Mouse (Mus musculus) liver, adult 2 months (tissue): Measurements from ENCODE around the gene Atp6v1d.

Experiments
- CTCF ChIP-seq: fragments of 200-500 bp; IDR thresholded peaks from 2 replicates; pipeline ENCODE4 v1.5.1; 2011; ENCODE audit warnings: low read depth, low read length, control low read depth
- POLR2A ChIP-seq: fragments of 200-500 bp; IDR thresholded peaks from 2 replicates; pipeline ENCODE4 v1.6.1; 2011; ENCODE audit warnings: low read length, control low read depth; ENCODE audit not compliant: insufficient read depth; ENCODE audit errors: extremely low read depth

DNA sequence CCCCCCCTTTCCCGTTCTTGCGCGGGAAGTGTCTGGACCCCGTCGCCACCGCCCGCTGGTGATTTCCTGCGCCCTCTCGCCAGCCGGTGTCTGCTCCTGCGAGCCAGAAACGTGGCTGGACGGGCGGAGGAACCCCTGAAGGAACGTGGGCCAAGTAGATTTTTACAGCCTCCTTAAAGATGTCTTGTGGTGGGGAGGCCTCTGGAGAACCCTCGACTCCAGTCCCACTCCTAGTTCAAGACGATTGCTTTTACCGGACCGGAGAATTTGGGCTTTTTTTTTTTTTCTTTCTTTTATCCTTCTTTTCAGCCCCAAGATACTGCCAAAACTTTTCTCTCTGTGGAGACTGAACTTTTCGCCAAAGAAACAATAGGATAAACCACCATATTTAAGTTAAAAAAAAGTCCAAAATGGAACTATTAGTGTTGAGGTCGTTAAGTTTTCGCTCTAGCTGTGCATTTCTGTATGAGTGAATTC, 854 bp upstream of the Atp6v1d start:
- TF ChIP-seq CTCF, result no peak
- no peak for TF ChIP-seq POLR2A
